28 mouse cellular contexts compared by ENCODE assay signal in the genomic region with DNA sequence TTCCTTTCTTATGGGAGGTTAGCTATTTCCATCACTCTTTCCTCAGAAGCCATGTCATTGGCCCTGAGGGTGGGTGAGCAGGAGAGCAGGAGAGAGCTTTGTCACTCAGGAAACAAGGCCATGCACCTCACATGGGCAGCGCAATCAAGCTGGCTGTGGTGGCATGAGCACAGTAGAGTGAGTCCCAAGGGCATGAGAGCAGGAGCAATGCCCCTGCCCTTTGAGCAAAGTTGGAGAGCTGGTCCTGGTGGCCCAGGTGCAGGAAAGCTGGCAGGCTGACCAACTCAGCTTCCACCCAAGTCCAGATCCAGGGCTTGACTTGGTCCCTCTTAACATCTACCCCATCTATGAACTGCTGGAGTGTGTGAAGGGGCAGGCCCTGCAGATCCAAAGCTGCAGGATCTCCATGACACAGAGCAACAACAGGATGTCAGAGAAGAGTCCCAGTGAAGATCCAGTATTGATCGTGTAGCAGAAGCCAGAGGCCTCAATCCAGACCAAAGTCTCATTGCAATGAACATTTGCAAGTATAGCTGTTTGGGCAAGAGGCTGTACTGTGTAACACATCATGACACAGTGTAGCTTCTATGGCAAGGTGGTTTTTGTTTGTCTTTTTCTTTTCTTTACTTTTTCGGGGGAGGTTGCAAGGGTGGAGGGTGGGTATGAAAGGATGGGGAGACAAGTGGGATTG. TPM values are rescaled to one million over a fixed set of nuclear protein-coding genes. Genes with fewer than 3 reads are reported as not detected.
DNase-seq lines count a peak whose midpoint lies in the region; ATAC-seq and TF ChIP-seq lines count a peak whose summit lies in the region.
"Had no signal": no experiment of that assay in that cellular context is flagged by ENCODE, and none has a peak within 500 bp of the region (broad histone marks: within the 10 kb centered on the region; RNA-seq: fewer than 3 reads in every experiment).

No protein-coding gene starts in this region.

- no peaks in the 10 kb centered on the region for H3K4me1 ChIP-seq in liver, embryonic 15.5 days (replicated peaks)
- no peaks in the 10 kb centered on the region for H3K4me1 ChIP-seq in liver, embryonic 12.5 days
- peaks cover 5% of the 10 kb centered on the region; the same call in 1 of the 2 replicates for H3K4me1 ChIP-seq in liver, postnatal 0 days (ENCODE audit: insufficient read depth)
- H3K4me1 ChIP-seq: embryonic facial prominence, embryonic 15.5 days; forebrain, embryonic 10.5 days; forebrain, embryonic 13.5 days had no signal

- TF ChIP-seq EP300 in liver, postnatal 0 days (IDR thresholded peaks at IDR 0.05; ENCODE audit: low read depth), result no peak

- no peak for TF ChIP-seq CTCF in liver, postnatal 0 days (IDR thresholded peaks at IDR 0.05; ENCODE audit: low read depth)

- no peak overlapping the region for H3K4me2 ChIP-seq in liver, embryonic 15.5 days
- no peak overlapping the region for H3K4me2 ChIP-seq in liver, embryonic 12.5 days
- H3K4me2 ChIP-seq in liver, postnatal 0 days (ENCODE audit: low read depth, low read length), result no peak overlapping the region
- H3K4me2 ChIP-seq: embryonic facial prominence, embryonic 13.5 days; embryonic facial prominence, embryonic 15.5 days; forebrain, embryonic 13.5 days had no signal

- no peaks in the 10 kb centered on the region for H3K9me3 ChIP-seq in liver, embryonic 15.5 days (replicated peaks)
- no peaks in the 10 kb centered on the region for H3K9me3 ChIP-seq in liver, embryonic 12.5 days (replicated peaks)
- no peaks in the 10 kb centered on the region for H3K9me3 ChIP-seq in liver, postnatal 0 days (ENCODE audit: low read length)
- H3K9me3 ChIP-seq: embryonic facial prominence, embryonic 13.5 days; embryonic facial prominence, embryonic 15.5 days; forebrain, embryonic 10.5 days; forebrain, embryonic 13.5 days had no signal

- H3K27ac ChIP-seq in liver, embryonic 15.5 days (replicated peaks), result no peak overlapping the region
- H3K27ac ChIP-seq in liver, embryonic 12.5 days, result no peak overlapping the region
- H3K27ac ChIP-seq in liver, postnatal 0 days (ENCODE audit: low read depth), result peak overlapping the region; percentile 59
- H3K27ac ChIP-seq: embryonic facial prominence, embryonic 13.5 days; embryonic facial prominence, embryonic 15.5 days; forebrain, embryonic 10.5 days; forebrain, embryonic 13.5 days had no signal

- ATAC-seq in liver, embryonic 15.5 days (ENCODE audit: insufficient read depth), result peak; percentile 49; the same call in 1 of the 2 replicates
- no peak for ATAC-seq in liver, embryonic 12.5 days
- ATAC-seq in liver, postnatal 0 days, result peak; percentile 90
- ATAC-seq: forebrain, embryonic 13.5 days; forebrain, embryonic 16.5 days had no signal

- 57% methylated on average over 3 of the region's 3 CpGs for WGBS in liver, embryonic 15.5 days (ENCODE audit: insufficient replicate concordance)
- WGBS in liver, embryonic 12.5 days (ENCODE audit: insufficient replicate concordance), result 65% methylated on average over 3 of the region's 3 CpGs
- WGBS in liver, postnatal 0 days (ENCODE audit: insufficient replicate concordance), result 69% methylated on average over 3 of the region's 3 CpGs

- no peak overlapping the region for H3K4me3 ChIP-seq in liver, embryonic 15.5 days (replicated peaks)
- H3K4me3 ChIP-seq in liver, embryonic 12.5 days, result no peak overlapping the region
- no peak overlapping the region for H3K4me3 ChIP-seq in liver, postnatal 0 days (ENCODE audit: low read depth, low read length)
- H3K4me3 ChIP-seq: embryonic facial prominence, embryonic 13.5 days; embryonic facial prominence, embryonic 15.5 days; erythroblast, embryonic 14.5 days; forebrain, embryonic 10.5 days; forebrain, embryonic 13.5 days had no signal

- H3K9ac ChIP-seq in liver, embryonic 15.5 days, result no peak overlapping the region
- no peak overlapping the region for H3K9ac ChIP-seq in liver, embryonic 12.5 days
- no peak overlapping the region for H3K9ac ChIP-seq in liver, postnatal 0 days (replicated peaks)
- H3K9ac ChIP-seq: embryonic facial prominence, embryonic 13.5 days; embryonic facial prominence, embryonic 15.5 days; forebrain, embryonic 13.5 days had no signal

- H3K27me3 ChIP-seq in liver, embryonic 15.5 days, result no peaks in the 10 kb centered on the region
- no peaks in the 10 kb centered on the region for H3K27me3 ChIP-seq in liver, embryonic 12.5 days (replicated peaks)
- no peaks in the 10 kb centered on the region for H3K27me3 ChIP-seq in liver, postnatal 0 days (ENCODE audit: insufficient read depth, low read length)
- H3K27me3 ChIP-seq: embryonic facial prominence, embryonic 13.5 days; embryonic facial prominence, embryonic 15.5 days; forebrain, embryonic 13.5 days had no signal

- no peaks in the 10 kb centered on the region for H3K36me3 ChIP-seq in liver, embryonic 15.5 days (replicated peaks)
- H3K36me3 ChIP-seq in liver, embryonic 12.5 days, result no peaks in the 10 kb centered on the region
- no peaks in the 10 kb centered on the region for H3K36me3 ChIP-seq in liver, postnatal 0 days (replicated peaks; ENCODE audit: insufficient read depth, low read length)
- H3K36me3 ChIP-seq: embryonic facial prominence, embryonic 13.5 days; embryonic facial prominence, embryonic 15.5 days; forebrain, embryonic 10.5 days had no signal

- intact Hi-C loops in heart, postnatal 25 days (cut with DNase I), result no loop called here
- intact Hi-C loops in gastrocnemius, postnatal 14 days (cut with DNase I; ENCODE audit: low total_unique reads), result no loop called here

- DNase-seq in heart, adult 11 months, result peak; percentile 80
- no peak for DNase-seq in heart, postnatal 25 days (ENCODE audit: low spot score)
- DNase-seq in liver, postnatal 0 days, result peak; percentile 25
- DNase-seq in gastrocnemius, postnatal 14 days, result no peak
- DNase-seq: adrenal gland, adult 2 months; adrenal gland, postnatal 10 days; adrenal gland, postnatal 25 days; cerebellum, adult 11 months; cerebellum, adult 18-20 months; cerebellum, adult 8-10 months; cerebellum, adult 9-11 months; cerebellum, postnatal 14 days; cerebellum, postnatal 36 days; embryo, embryonic 11 days had no signal

RNA-seq across cellular contexts. Expression of a gene that starts 10.0 kb away (rescaled TPM):
- total RNA-seq in heart, postnatal 25 days (2021), result not detected
- polyA plus RNA-seq in liver, embryonic 15.5 days (2015; fragmentation: Nextera tagmentation; extraction: Ambion mirVana), result 30.4 and 56.2 TPM in 2 replicates
- polyA plus RNA-seq in liver, embryonic 12.5 days (2016; fragmentation: Nextera tagmentation; extraction: Ambion mirVana), result 0.69 and 0.87 TPM in 2 replicates
- polyA plus RNA-seq in liver, postnatal 0 days (2015; fragmentation: Nextera tagmentation; extraction: Ambion mirVana), result 213 and 245 TPM in 2 replicates
- not detected for total RNA-seq in gastrocnemius, postnatal 14 days (2021)
- total RNA-seq: adrenal gland, postnatal 25 days; common myeloid progenitor, adult 5-6 weeks; ES-E14; MEL had no signal
- polyA plus RNA-seq: adrenal gland, adult 2 months; brain, embryonic 14.5 days; C2C12; embryonic facial prominence, embryonic 11.5 days; erythroblast, embryonic 14.5 days; forebrain, embryonic 10.5 days; forebrain, embryonic 13.5 days; forebrain, embryonic 16.5 days had no signal

RNA-seq across cellular contexts. Expression of a gene that starts 35.2 kb away (rescaled TPM):
- not detected for total RNA-seq in heart, postnatal 25 days (2021)
- 2.1 and 3.3 TPM in 2 replicates for polyA plus RNA-seq in liver, embryonic 15.5 days (2015; fragmentation: Nextera tagmentation; extraction: Ambion mirVana)
- polyA plus RNA-seq in liver, embryonic 12.5 days (2016; fragmentation: Nextera tagmentation; extraction: Ambion mirVana), result 0.23 and 0.24 TPM in 2 replicates
- 3.9 and 4.0 TPM in 2 replicates for polyA plus RNA-seq in liver, postnatal 0 days (2015; fragmentation: Nextera tagmentation; extraction: Ambion mirVana)
- total RNA-seq in gastrocnemius, postnatal 14 days (2021), result not detected
- total RNA-seq: adrenal gland, adult 2 months; adrenal gland, postnatal 25 days; ES-E14; MEL had no signal
- polyA plus RNA-seq: adrenal gland, adult 2 months; brain, embryonic 14.5 days; C2C12; embryonic facial prominence, embryonic 11.5 days; erythroblast, embryonic 14.5 days; forebrain, embryonic 10.5 days; forebrain, embryonic 13.5 days; forebrain, embryonic 16.5 days had no signal

RNA-seq across cellular contexts. Expression of a gene that starts 59.0 kb away (rescaled TPM):
- total RNA-seq in heart, postnatal 25 days (2021), result 10 to 100 TPM; 13.6 to 15.5 TPM
- 25.7 and 25.9 TPM in 2 replicates for polyA plus RNA-seq in liver, embryonic 15.5 days (2015; fragmentation: Nextera tagmentation; extraction: Ambion mirVana)
- 49.2 and 50.4 TPM in 2 replicates for polyA plus RNA-seq in liver, embryonic 12.5 days (2016; fragmentation: Nextera tagmentation; extraction: Ambion mirVana)
- 24.0 and 24.6 TPM in 2 replicates for polyA plus RNA-seq in liver, postnatal 0 days (2015; fragmentation: Nextera tagmentation; extraction: Ambion mirVana)
- total RNA-seq in gastrocnemius, postnatal 14 days (2021), result 10 to 100 TPM; 12.9 to 14.5 TPM

Comparison
In these comparisons a context has a peak if more than half of its experiments do, and no peak if none do; other contexts are left out.
1. DNase-seq: peak in heart, adult 11 months (single experiment) and liver, postnatal 0 days (single experiment); none in heart, postnatal 25 days (single experiment) and gastrocnemius, postnatal 14 days (single experiment).
2. RNA of a gene that starts 10.0 kb away (polyA plus RNA-seq): 213 to 245 TPM in liver, postnatal 0 days and 30.4 to 56.2 TPM in liver, embryonic 15.5 days; 0.69 to 0.87 TPM in liver, embryonic 12.5 days; every median in the first group is over 10 times any median in the second.